In genomic region chr5:139043546-139043945, GRCm38 (mm10) we compare ENCODE assay signal across 13 mouse cellular contexts. TPM values are rescaled to one million over a fixed set of nuclear protein-coding genes. Genes with fewer than 3 reads are reported as not detected.
"Had no signal": no experiment of that assay in that cellular context is flagged by ENCODE, and none has a peak within 500 bp of the region (broad histone marks: within the 10 kb centered on the region; RNA-seq: fewer than 3 reads in every experiment).

No protein-coding gene starts in this region.

- H3K4me2 ChIP-seq: limb, embryonic 13.5 days; neural tube, embryonic 12.5 days had no signal

- H3K27ac ChIP-seq: limb, embryonic 13.5 days; liver, embryonic 14.5 days; midbrain, embryonic 10.5 days; neural tube, embryonic 12.5 days; stomach, postnatal 0 days had no signal

- ATAC-seq: intestine, embryonic 16.5 days had no signal

- H3K27me3 ChIP-seq: limb, embryonic 13.5 days; neural tube, embryonic 12.5 days had no signal

- H3K36me3 ChIP-seq: limb, embryonic 13.5 days; midbrain, embryonic 10.5 days; neural tube, embryonic 12.5 days had no signal

- H3K9me3 ChIP-seq: limb, embryonic 13.5 days; midbrain, embryonic 10.5 days; neural tube, embryonic 12.5 days had no signal

- DNase-seq: left cerebral cortex, postnatal 4 days; lung, adult 18-20 months; lung, postnatal 4 days; midbrain, embryonic 14.5 days; thymus, postnatal 25 days had no signal

- H3K4me1 ChIP-seq: neural tube, embryonic 12.5 days had no signal

- H3K4me3 ChIP-seq: limb, embryonic 13.5 days; midbrain, embryonic 10.5 days; myocyte; neural tube, embryonic 12.5 days had no signal

- H3K9ac ChIP-seq: limb, embryonic 13.5 days; liver, embryonic 14.5 days; neural tube, embryonic 12.5 days had no signal

RNA-seq across cellular contexts. Expression of gene Pdgfa, which starts 46.4 kb away (rescaled TPM):
- total RNA-seq: neutrophil, adult 5-6 weeks had no signal
